Mouse (Mus musculus): ENCODE measurements around the gene Tanc1.

The Tanc1 gene

DNA sequence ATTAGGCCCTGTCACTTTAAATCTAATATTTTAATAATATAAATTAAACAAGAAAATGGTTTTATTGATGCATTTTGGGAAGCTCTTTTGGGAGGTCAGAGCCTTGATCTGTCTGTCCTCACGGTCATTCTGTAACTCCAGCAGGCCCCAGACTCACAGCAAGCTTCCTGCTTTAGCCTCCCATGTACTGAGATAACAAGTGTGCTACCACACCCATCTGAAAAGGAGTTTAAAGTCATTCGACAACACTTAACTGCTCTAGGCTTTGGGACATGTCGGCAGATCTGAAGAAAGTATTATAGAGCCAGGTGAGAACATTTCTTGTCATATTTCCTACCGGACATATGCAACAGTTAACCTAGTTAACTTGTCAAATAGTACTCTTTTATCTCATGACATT, 69.3 kb downstream of the Tanc1 start:
- DNase-seq (ENCODE audit: low spot score): no peak

DNA sequence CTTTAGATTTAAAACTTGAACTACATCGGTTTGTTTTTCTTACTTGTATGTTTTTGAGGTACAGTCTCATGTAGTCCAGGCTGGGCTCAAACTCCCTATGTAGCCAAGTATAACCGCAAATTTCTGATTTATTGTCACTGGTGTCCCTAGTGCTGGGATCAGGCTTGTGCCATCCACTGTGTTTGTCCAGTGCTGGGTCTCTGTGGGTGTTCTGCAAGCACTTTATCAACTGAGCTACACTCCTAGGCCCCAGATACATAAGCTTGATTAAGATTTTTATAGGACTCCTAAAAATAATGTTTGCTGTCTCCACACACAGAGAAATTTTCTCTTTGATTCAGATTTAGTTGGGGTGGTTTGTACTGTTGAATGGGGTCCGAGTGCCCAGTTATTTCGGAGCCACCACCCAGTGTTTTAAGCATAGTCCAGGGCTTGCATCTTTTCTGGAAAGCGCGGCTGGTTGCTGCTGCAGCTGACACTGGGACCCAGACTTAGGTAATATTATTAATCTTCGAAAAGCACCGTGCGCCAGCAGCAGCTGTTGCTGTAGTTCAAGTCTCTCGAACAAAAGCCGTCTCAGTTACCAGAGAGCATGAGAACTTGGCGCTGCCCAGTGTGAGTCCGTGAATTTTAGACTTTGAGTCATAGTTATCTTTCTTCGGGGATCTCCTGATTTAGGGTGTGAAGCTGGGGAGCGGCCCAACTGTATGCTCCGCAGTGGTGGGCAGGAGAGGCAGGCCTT, 73.2 kb downstream of the Tanc1 start:
- no peak for DNase-seq (ENCODE audit: low spot score)

DNA sequence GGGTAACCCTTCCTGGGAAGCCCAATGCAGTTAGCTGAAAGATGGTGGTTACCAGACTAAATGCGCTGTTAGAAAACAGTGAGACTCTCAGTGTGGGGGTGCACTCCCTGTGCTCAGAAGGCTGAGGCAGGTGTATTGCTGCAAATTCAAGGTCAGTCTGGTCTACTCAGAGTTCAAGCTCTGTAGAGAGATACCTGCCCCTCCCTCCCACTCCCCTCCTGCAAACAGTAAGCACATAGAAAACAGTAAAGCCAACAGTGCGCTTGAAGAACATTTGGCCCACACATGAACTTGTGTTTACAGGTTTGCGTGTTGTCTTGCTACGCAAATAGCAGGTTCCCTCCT, 73.7 kb downstream of the Tanc1 start:
- no peak for DNase-seq (ENCODE audit: low spot score)

DNA sequence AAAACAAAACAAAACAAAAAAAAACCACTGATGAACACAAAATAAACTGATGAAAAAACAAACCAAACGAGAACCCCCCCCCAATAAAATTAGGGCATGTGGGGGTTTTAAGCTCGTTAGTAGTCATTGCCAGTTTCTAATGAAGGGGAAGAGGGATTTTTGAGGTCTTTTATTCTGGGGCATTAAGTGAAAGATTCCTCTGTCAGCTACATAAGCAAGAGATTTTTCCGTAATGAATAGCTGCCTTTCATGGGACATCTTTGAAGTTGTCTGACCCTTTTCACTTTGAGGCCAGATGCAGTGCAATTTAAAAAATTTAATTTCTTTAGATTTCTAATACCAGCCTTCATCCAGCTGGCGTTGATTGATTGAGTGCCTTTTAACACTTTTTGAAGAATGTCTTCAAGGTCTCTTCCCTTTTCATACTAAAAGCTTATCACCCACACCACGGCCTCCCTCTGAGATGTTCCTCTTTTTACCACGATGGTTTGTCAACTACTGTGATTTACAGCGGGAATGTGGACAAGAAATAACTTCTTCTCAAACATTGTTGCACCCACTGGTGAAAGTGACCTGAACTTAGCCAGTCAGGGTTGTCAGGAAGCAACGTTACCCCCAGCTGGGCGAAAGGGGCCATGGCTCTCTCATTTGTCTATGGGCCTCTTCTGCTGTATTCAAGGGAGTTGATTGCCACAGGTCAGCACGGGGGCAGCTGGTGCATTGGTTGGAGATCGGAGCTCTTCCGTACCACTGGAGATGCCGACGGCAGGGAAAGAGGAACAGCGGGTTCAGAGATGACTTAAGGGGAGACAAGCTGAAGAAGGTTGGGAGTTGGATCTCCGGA, 76.6 kb downstream of the Tanc1 start:
- no peak for DNase-seq (ENCODE audit: low spot score)

DNA sequence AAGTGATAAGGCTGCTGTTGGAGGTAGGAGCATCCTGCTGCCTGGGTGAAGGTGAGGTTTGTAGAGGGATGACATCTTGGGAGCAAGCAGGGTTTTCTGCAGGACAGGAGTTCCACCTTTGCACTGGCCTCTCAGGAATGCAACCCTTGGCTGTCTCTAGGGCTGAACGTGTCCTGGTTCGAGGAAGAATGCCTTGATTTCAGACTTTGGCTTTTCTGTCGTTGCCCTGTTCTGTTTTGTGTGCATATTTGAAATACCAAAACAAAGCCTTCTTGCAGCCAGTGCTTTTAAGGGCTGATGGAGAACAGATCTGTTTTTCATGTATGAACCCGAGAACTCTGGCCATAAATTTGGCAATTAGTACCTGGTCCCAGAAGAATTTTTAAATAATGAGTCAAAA, 79.3 kb downstream of the Tanc1 start:
- DNase-seq (ENCODE audit: low spot score): no peak

DNA sequence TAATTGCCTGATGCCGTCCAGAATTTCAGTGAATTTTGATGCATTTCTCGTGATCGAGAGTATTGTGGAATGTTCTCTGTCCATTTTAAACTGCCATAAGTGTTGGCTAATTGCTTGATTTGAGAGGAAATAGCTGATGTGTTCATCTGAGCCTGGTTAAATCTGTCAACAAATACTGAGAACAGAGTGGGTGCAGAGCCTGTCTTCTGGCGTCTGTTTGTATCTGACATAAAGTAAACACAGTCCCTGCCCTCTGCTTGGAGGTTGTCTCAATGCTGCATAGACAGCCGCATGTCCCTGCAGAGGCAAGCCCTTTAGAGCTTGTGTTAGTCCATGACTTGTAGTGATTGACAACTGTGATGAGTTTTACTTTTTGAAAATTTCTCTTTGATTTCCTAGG, 81.6 kb downstream of the Tanc1 start:
- no peak for DNase-seq (ENCODE audit: low spot score)

DNA sequence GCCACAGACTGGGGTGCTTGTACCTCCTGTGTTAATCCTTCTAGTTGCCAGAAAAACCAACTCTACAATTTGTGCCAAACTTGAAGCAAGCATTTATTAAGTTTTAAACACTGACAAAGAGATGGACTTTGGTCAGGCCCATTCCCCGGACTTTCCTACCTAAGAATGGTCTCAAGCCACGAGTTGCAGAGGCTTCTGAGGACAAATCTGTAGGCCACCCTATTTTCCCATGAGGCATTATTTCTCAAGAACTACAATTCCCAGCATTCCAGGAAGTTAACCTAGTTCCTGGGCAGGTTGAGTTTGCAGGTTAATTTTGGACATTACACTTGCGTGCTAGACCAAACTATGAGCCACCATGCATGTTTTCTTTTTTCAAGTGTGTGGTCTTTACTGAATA, 85.3 kb downstream of the Tanc1 start:
- no peak for DNase-seq (ENCODE audit: low spot score)

DNA sequence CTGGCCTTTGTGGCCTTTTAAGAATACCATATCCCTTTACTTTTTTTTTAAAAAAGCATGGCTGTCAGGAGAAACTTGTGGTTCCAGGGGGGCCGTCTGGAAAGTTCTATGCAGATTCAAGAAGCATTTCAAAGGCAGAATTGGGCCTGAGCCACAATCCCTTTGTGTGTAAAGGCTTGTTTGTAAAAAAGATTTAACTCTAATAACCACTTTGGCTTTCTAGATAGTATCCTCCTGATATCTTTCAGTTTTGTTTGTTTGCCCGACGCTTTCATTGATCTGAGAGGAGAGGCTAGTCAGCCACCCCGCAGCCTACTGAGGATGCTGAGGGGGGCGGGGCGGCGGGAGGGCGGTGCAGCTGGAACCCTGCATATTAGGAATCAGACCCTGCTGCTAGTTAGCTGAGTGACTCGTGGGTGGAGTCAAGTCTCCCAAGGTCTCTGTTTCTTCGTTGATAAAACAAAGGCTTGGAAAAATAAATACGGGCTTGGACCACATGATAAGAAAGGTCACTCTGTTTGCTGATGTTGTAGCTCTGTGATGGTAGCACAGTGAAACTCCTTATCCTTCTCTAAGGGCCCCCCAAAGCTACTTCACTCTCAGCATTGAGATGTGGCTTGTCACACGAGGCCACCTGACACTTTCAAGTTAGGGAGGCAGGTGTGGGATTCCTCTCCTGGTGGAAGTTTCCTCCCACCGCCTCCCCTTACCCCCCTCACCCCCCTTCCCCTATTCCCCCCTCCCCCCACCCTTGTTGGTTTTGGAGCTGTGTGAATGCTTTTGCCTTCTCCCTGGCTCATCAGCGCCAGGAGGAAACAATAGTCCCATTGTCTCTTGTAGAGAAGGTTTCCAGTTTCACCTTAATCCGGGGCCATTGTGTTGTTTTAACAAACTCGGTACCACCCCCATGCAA, 86.1 kb downstream of the Tanc1 start:
- no peak for DNase-seq (ENCODE audit: low spot score)

DNA sequence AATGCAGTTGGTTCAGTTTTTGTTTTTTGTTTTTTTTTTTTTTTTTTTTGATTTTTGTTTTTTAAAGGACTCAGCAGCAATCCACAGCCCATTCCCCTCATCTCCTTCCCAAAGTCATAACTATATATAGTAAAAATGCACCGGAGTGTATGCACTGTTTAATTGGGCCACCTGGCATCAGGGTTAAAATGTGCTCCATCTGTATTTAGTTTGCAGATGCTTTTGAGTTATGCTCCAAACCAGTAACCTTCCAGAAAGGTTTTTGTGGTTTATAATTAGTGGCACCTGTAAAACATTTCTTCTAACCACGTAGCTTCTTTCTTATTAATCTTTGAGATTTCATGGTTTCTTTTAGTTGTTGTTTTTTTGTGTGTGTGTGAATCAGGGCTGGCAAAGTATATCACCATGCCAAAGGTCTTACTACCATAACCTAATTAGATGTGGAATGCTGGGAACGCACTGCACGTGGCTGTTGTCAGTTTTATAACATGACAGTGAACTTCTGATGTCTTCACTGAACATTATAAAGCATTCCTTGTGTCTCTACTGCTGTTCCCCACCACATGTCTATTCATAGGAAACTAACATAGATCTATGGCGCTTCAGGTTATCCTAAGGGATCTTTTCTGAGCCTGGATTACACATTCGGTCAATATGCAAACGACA, 86.9 kb downstream of the Tanc1 start:
- DNase-seq (ENCODE audit: low spot score): no peak

DNA sequence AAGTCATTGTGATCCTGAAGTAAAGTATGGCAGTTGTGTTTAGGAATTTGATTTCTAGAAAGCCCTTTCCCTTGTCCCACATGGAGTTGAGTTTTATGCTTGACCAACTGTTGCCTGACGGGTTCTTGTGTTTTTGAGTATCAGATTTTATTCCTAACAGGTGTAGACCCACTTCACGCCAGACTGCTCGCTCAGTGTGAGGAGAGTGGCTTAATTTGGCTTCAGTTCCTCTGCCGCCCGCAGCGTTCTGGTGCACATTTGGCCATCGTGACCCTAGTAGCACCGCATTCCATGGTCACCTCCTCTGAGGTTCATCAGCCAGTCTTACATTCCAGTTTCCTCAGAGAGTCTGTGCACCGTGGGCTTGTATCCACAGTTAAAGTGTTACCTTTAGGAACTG, 88.1 kb downstream of the Tanc1 start:
- no peak for DNase-seq (ENCODE audit: low spot score)

DNA sequence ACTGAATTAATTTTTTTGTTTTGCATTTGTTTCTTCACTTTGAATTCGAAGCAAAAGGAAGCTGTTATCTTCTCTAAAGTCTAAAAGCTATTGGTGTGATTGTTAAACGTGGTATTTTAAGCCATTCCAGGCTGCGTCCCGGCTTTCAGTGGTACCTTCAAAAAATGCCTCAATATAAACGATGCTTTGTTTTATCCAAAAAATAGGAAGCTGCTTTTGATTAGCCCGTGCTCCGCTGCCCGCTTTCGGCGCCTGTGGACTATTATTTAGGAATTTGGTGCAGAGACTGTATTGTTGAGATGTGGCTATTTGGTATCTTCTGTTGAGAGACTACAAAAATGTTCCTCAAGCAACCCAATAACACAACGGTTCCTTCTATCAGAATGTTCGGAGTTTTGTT, 93.4 kb downstream of the Tanc1 start:
- DNase-seq (ENCODE audit: low spot score): no peak

DNA sequence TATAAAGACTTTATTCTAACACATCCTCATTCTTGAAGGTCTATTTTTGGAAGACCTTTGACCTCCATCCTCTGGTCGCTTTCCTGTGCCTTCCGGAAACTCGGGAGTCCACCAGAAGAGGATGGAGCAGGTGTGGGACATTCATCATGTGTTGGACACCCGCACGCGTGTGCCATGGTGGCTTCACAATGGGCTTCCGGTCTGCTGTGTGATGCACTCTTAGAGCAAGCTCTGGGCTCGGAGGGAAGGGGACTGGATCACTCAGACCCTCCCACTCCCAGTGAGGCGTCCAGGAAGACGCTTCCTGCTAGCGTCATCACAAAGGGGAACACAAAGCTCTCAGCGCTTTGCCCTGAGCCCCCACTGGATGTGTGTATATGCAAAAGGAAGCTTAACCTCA, 95.0 kb downstream of the Tanc1 start:
- no peak for DNase-seq (ENCODE audit: low spot score)

DNA sequence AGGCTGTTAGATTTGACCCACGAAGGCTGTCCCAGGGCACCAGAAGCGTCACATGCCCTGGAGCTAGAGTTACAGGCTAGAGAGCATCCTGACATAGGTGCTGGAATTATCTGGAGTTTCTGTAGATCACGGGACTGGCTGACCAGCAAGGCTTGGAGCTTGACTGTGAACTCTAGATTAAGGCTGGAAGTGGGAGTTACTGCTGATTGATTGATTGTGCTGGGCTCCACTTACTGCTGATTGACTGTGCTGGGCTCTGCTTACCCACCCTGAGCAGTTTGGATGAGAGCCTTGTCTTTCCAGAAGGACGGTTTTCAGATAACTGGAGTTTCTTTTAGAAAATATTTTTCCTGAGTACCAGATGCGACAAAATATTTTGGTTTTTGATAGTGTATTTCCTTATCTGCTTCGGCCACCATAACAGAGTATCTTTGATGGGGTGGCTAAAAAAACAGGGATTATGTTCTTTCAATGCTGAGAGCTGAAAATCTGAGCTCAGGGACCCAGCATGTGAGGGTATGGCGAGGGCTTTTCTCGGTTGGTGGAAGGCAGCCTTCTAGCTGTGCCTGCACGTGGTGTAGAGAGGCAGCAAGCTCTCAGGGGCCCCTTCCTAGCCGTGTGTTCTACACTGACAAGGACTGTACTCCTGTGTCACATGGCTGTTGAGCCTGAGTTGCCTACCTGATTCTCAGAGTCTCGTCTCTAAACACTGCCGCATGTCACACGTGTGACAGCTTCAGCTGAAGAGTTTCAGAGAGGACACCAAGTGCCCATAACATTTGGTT, 96.3 kb downstream of the Tanc1 start:
- no peak for DNase-seq (ENCODE audit: low spot score)

DNA sequence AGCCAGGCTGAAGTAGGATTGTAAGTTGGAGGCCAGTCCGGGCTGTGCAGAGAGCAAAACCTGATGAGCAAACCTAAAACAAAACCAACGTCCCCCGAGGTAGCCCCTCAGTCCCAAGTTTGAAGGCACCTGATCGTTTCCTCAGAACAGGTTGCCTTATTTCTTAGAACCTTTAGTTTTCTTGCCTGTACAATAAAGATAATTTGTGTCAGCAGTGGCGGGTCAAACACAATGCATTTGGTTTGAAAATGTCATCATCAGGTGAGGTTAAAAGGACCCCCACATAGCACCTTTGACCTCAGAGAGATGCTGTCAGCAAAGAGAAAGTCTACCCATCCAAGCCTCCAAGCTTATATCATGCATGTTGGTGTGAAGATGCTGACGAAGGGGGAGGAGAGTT, 98.9 kb downstream of the Tanc1 start:
- no peak for DNase-seq (ENCODE audit: low spot score)

DNA sequence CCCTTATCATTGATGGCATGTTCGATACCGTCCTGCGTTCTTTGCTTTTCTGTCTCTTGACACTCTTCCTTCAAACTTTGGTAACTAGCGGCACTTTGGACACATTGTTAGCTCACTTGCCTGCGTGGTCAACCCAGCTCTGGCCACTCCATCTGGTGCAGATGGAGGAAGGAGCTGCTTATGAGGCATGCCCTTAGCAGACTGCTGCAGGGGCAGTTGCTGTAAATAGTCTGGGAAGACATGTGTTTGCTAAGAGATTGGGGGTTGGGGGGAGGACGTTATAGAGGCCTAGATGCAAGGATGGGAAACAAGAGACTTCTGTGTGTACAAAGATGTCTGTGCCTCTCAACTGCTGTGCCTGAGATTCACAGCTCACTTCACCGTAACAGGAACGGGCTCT, 100.2 kb downstream of the Tanc1 start:
- no peak for DNase-seq (ENCODE audit: low spot score)

DNA sequence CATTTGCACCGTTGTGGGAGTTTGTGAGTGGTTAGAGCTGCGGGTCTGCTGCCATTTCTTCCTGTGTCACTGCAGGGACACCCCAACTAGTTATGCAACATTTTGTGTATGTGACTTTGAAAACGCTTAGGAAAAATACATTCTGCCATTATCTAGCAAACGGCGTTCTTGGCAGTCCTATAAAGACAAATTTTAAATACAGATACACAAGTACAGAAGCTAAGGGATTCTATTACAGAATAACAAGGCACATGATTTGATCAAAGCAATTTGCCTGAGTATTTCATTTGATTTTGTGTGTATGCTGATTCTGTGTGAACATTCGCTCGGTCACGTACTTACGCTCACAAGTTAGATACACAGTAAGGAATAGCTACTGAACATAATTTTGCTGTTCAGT, 100.6 kb downstream of the Tanc1 start:
- DNase-seq (ENCODE audit: low spot score): no peak

DNA sequence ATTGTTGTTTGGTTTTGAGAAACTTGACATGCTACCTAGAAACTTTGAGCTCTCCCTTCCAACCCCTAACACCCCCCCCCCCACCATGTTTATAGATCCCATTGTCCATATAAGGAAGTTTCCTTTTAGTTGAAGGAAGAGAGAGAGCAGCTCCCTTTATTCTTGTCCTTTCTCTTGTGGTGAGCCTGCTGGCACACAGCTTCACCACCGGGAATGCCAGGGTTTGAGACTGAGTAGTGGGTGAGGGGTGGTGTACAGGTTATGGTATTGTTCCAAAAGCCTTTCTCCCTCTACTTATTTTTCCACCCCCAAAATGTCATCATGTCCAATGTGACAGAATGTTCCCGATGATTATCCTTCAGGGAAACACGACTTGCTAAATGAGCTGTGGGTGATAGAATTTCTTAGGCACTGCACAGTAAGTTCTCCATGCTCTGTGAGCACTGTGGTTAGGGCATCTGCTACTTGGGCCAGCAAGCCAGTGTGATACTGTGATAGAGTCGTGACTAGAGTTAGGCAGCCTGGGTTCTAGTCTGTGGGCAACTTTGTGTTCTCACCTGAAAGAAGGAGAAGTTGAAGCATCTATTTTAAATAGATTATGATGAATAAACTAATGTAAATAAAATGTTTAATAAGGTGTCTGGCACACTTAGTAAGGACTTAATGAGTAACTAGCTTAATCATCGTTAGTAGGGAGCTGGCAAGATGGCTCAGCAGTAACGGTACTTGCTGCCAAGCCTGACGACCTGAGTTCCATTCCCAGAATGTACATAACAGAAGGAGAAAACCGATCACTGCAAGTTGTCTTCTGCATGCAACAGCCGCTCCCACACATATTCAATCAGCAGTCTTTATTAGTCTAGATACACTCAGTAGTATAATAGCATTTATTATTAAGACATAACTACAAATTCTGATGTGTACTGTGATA, 102.0 kb downstream of the Tanc1 start:
- DNase-seq (ENCODE audit: low spot score): no peak

DNA sequence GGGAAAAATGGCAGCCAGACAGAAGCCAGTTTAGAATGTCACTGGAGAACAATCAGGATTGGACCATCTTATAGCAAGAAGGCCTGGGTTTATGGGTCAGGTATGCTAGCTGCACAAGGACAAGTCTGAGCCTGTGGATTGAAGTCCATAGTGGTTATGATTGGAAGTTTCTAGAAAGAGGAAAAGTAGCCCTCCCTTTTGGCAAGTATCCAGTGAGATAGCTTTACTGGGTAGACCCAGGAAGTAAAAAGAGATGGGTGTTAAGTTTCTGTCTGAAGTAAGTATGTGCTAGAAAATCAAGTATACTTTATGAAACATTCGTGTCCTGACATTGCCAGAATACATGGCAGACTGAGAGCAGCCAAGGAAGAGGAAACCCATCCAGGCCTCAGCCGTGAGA, 103.2 kb downstream of the Tanc1 start:
- no peak for DNase-seq (ENCODE audit: low spot score)

DNA sequence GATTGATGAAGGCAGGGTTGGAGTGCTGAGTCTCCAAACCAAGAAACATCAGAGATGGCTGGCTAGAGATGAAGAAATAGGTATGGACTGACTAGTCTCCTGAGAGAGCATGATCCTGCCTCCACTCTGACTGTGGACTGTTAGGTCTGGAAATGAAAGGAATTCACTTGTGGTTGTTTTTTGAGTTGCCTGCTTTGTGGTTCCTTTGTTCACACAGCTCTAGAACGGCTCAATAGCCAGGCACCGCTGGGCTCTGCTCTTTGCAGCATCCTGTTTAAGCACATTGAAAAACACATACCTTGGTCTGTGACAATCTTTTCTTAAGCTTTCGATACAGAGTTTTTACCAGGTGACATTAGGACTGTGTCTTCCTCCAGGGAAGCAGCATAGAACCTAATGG, 104.6 kb downstream of the Tanc1 start:
- peak; percentile 16 for DNase-seq (ENCODE audit: low spot score)

DNA sequence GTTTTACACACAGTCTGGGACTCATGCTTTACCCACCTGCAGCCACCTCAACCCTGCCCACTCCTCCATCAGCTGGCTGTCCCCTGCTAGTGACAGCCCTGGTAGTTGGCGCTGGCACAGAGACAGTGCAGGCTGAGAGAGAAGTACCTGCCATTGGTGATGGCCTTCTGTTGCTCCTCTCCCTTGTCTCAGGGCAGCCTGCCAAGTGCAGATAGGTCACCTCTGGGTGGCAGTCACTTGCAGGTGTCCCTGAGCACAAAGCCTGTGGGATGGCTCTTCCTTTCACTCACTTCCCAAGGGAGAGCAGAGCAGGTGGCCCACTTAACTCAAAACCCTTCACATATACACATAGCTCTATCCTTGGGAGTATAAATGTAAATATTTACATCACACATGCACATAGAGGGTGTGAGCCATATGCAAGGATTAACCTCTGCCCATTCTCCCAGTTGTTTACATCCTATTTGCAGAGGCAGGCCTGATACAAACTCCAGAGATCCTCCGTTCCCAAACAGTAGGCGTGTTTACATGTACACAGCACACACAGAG, 106.0 kb downstream of the Tanc1 start:
- no peak for DNase-seq (ENCODE audit: low spot score)
